28 mouse cellular contexts compared by ENCODE assay signal in the genomic region with DNA sequence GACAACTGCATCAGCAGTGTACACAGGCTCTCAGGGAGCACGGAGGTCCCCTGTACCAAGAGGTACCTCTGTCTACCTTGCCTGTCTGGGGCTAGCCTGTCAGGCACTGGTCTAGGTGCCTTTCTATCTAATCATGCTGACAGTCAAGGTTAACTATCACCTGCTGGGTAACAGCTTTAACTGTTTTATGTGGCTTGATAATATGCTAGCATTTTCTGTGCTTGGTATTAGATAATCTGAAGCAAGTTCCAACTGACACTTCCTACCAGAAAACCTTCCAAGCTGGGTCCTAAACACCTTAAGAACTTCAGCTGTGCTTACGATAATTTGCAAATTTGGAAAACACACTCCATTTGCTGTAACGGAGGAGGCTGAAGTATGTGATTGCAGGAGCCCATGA. TPM values are rescaled to one million over a fixed set of nuclear protein-coding genes. Genes with fewer than 3 reads are reported as not detected.
"Had no signal": no experiment of that assay in that cellular context is flagged by ENCODE, and none has a peak within 500 bp of the region (broad histone marks: within the 10 kb centered on the region; RNA-seq: fewer than 3 reads in every experiment).

No protein-coding gene starts in this region.

- H3K27me3 ChIP-seq: embryonic facial prominence, embryonic 12.5 days; embryonic facial prominence, embryonic 13.5 days; embryonic facial prominence, embryonic 15.5 days; forebrain, embryonic 12.5 days; forebrain, embryonic 13.5 days; forebrain, embryonic 15.5 days had no signal

- H3K4me1 ChIP-seq: embryonic facial prominence, embryonic 10.5 days; embryonic facial prominence, embryonic 12.5 days; embryonic facial prominence, embryonic 13.5 days; embryonic facial prominence, embryonic 15.5 days; forebrain, embryonic 10.5 days; forebrain, embryonic 12.5 days; forebrain, embryonic 13.5 days; forebrain, embryonic 15.5 days; heart, embryonic 10.5 days had no signal

- H3K36me3 ChIP-seq: embryonic facial prominence, embryonic 10.5 days; embryonic facial prominence, embryonic 12.5 days; embryonic facial prominence, embryonic 13.5 days; embryonic facial prominence, embryonic 15.5 days; forebrain, embryonic 10.5 days; forebrain, embryonic 12.5 days; forebrain, embryonic 15.5 days; heart, embryonic 10.5 days had no signal

- H3K9me3 ChIP-seq: embryonic facial prominence, embryonic 10.5 days; embryonic facial prominence, embryonic 12.5 days; embryonic facial prominence, embryonic 13.5 days; embryonic facial prominence, embryonic 15.5 days; forebrain, embryonic 10.5 days; forebrain, embryonic 12.5 days; forebrain, embryonic 13.5 days; forebrain, embryonic 15.5 days; heart, embryonic 10.5 days had no signal

- H3K4me3 ChIP-seq: embryonic facial prominence, embryonic 10.5 days; embryonic facial prominence, embryonic 12.5 days; embryonic facial prominence, embryonic 13.5 days; embryonic facial prominence, embryonic 15.5 days; erythroblast, embryonic 14.5 days; forebrain, embryonic 10.5 days; forebrain, embryonic 12.5 days; forebrain, embryonic 13.5 days; forebrain, embryonic 15.5 days; gastrocnemius, adult 2 months; heart, adult 2 months; heart, embryonic 10.5 days had no signal

- H3K27ac ChIP-seq: embryonic facial prominence, embryonic 10.5 days; embryonic facial prominence, embryonic 12.5 days; embryonic facial prominence, embryonic 13.5 days; embryonic facial prominence, embryonic 15.5 days; forebrain, embryonic 10.5 days; forebrain, embryonic 12.5 days; forebrain, embryonic 13.5 days; forebrain, embryonic 15.5 days; gastrocnemius, adult 2 months; heart, adult 2 months; heart, embryonic 10.5 days had no signal

- DNase-seq: cerebellum, adult 9-10 months; cerebellum, adult 9-11 months; cerebellum, postnatal 10 days; cerebellum, postnatal 25 days; cerebellum, postnatal 36 days; embryo, embryonic 11 days; forebrain, postnatal 0 days; gastrocnemius, adult 2 months; gastrocnemius, postnatal 10 days; gastrocnemius, postnatal 14 days; gastrocnemius, postnatal 25 days; gastrocnemius, postnatal 36 days; heart, adult 11 months; heart, adult 18-20 months; heart, adult 2 months had no signal

- H3K9ac ChIP-seq: embryonic facial prominence, embryonic 12.5 days; embryonic facial prominence, embryonic 13.5 days; embryonic facial prominence, embryonic 15.5 days; forebrain, embryonic 12.5 days; forebrain, embryonic 13.5 days; forebrain, embryonic 15.5 days; forebrain, postnatal 0 days had no signal

RNA-seq across cellular contexts. Expression of a gene that starts 17.6 kb away (rescaled TPM):
- total RNA-seq: common myeloid progenitor, adult 5-6 weeks; granulocyte monocyte progenitor cell, adult 5-6 weeks had no signal
- polyA plus RNA-seq: cortical plate, adult 2 months had no signal
